Mouse (Mus musculus) kidney, adult 9 months (tissue): Measurements from ENCODE around the gene Cmtm1.
"Not testable (repeated sequence)": the region's sequence is repeated elsewhere in the genome, so short reads cannot be mapped to it uniquely, and the experiment has no call there.

Experiments used
- DNase-seq: peaks from one replicate; pipeline ENCODE4 v3.0.0; 2022

Gene Cmtm1

GRCm38 (mm10) chr8:104313311-104313710, 3.4 kb upstream of the Cmtm1 start:
- peak; percentile 35 for DNase-seq

GRCm38 (mm10) chr8:104312023-104312422, 2.1 kb upstream of the Cmtm1 start:
- not testable (repeated sequence) for DNase-seq

GRCm38 (mm10) chr8:104308341-104308740, 1.6 kb downstream of the Cmtm1 start:
- not testable (repeated sequence) for DNase-seq

GRCm38 (mm10) chr8:104304962-104305361, 5.0 kb downstream of the Cmtm1 start:
- no peak for DNase-seq

- not testable (repeated sequence) for DNase-seq
These were observed 7.4 kb downstream of the Cmtm1 start for GRCm38 (mm10) chr8:104302536-104302935.

- DNase-seq: not testable (repeated sequence)
These were observed 8.4 kb downstream of the Cmtm1 start for GRCm38 (mm10) chr8:104301577-104301976.

- peak; percentile 72 for DNase-seq
These were observed 15.5 kb downstream of the Cmtm1 start for GRCm38 (mm10) chr8:104294396-104294795.

GRCm38 (mm10) chr8:104293081-104293480, 16.9 kb downstream of the Cmtm1 start, which contains the start of gene Cmtm2a:
Gene Cmtm2a (minus strand): TSS chr8:104293181.
- not testable (repeated sequence) for DNase-seq

GRCm38 (mm10) chr8:104268937-104269440, 41.0 kb downstream of the Cmtm1 start:
- no peak for DNase-seq

GRCm38 (mm10) chr8:104268368-104268767, 41.6 kb downstream of the Cmtm1 start:
- no peak for DNase-seq

GRCm38 (mm10) chr8:104264271-104264935, 45.5 kb downstream of the Cmtm1 start:
- not testable (repeated sequence) for DNase-seq

GRCm38 (mm10) chr8:104261802-104262201, 48.1 kb downstream of the Cmtm1 start:
- not testable (repeated sequence) for DNase-seq

- peak; percentile 36 for DNase-seq
These were observed 56.9 kb downstream of the Cmtm1 start for GRCm38 (mm10) chr8:104253016-104253415.

GRCm38 (mm10) chr8:104251461-104251860, 58.5 kb downstream of the Cmtm1 start:
- peak; percentile 35 for DNase-seq

GRCm38 (mm10) chr8:104250439-104251367, 59.2 kb downstream of the Cmtm1 start, which contains the start of gene Cklf:
Gene Cklf (plus strand): TSS chr8:104250861.
- peak; percentile 92 for DNase-seq

GRCm38 (mm10) chr8:104249442-104249996, 60.4 kb downstream of the Cmtm1 start:
- DNase-seq: no peak

- DNase-seq: peak; percentile 77
These were observed 61.7 kb downstream of the Cmtm1 start, which contains the start of gene Tk2 for GRCm38 (mm10) chr8:104248276-104248675. Gene Tk2 (minus strand): TSS chr8:104248558.

- no peak for DNase-seq
These were observed 62.1 kb downstream of the Cmtm1 start for GRCm38 (mm10) chr8:104247908-104248275.

GRCm38 (mm10) chr8:104247054-104247907, 62.7 kb downstream of the Cmtm1 start:
- peak; percentile 64 for DNase-seq

- DNase-seq: no peak
These were observed 63.3 kb downstream of the Cmtm1 start for GRCm38 (mm10) chr8:104246621-104247020.
